Mouse (Mus musculus): ENCODE measurements around the gene Bola1. TPM values are rescaled to one million over a fixed set of nuclear protein-coding genes. Genes with fewer than 3 reads are reported as not detected.
A peak's percentile ranks its signal among the peaks of the same experiment; 100 is the strongest.
"Not testable (repeated sequence)": the region's sequence is repeated elsewhere in the genome, so short reads cannot be mapped to it uniquely, and the experiment has no call there.

Bola1 gene
- polyA plus RNA-seq, 1 experiment from 2014 or later: 62.8 TPM

DNA sequence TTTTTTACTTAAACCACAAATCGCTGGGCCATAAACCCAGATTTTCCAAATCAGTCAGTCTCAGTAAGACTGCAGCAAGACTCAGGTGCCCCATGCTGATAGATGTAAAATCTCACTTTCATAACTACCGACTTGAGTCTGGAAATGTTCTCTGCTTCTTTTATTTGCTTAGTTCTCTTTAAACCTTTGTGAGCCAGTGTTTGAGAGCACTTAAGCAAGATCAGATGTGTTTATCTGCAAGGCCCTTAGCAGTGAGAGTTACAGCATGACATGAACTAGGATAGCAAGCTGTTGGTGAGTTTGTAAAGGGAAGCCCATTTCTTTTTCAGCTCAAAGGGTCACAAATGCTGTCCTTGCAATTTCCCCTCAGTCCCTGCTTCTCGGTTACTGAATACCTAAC is 37.7 kb upstream of the Bola1 start:
- H3K27me3 ChIP-seq (ENCODE audit: insufficient read depth, poor library complexity, severe bottlenecking): no peaks in the 10 kb centered on the region
- H3K27ac ChIP-seq: no peak overlapping the region
- DNase-seq (ENCODE audit: low spot score): no peak
- peaks cover 20% of the 10 kb centered on the region for H3K4me1 ChIP-seq
- H3K4me3 ChIP-seq: no peak overlapping the region
- H3K36me3 ChIP-seq: no peaks in the 10 kb centered on the region
- no peaks in the 10 kb centered on the region for H3K9me3 ChIP-seq
- WGBS: 72% methylated on average over 3 of the region's 3 CpGs

DNA sequence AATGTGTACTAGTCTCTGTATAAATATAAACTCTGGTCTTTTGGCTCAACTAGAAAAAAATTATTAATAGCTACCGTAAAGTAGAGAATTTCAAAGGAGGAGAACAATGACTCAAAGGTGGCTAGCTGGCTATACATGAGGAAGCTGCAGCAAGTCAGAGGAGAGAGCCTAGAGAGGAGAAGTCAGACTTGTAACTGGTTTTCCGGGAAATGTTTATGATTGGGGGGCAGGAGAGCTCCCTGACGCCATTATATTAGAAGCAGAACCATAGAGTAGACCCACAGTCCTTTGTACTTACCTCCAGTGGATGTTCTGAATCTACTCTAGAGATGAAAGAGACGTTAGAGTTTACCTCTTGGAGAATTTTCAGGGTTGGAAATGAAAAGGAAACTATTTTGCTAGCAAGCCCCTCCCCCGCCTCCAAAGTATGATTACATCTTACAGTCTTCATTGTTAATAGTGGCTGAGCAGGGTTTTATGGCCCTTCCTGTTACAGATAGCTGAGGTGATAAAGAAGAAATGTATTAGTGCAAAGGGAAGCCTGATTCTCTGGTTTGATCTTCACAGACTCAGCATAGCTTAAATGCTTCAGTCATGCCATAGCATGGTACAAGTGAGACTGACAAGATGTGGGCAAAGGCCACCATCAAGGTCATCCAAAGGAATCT is 36.6 kb upstream of the Bola1 start:
- H3K27ac ChIP-seq: no peak overlapping the region
- H3K27me3 ChIP-seq (ENCODE audit: insufficient read depth, poor library complexity, severe bottlenecking): no peaks in the 10 kb centered on the region
- 76% methylated on average over 5 of the region's 5 CpGs for WGBS
- no peaks in the 10 kb centered on the region for H3K9me3 ChIP-seq
- H3K4me1 ChIP-seq: peaks cover 13% of the 10 kb centered on the region
- no peak overlapping the region for H3K4me3 ChIP-seq
- DNase-seq (ENCODE audit: low spot score): no peak
- no peaks in the 10 kb centered on the region for H3K36me3 ChIP-seq

DNA sequence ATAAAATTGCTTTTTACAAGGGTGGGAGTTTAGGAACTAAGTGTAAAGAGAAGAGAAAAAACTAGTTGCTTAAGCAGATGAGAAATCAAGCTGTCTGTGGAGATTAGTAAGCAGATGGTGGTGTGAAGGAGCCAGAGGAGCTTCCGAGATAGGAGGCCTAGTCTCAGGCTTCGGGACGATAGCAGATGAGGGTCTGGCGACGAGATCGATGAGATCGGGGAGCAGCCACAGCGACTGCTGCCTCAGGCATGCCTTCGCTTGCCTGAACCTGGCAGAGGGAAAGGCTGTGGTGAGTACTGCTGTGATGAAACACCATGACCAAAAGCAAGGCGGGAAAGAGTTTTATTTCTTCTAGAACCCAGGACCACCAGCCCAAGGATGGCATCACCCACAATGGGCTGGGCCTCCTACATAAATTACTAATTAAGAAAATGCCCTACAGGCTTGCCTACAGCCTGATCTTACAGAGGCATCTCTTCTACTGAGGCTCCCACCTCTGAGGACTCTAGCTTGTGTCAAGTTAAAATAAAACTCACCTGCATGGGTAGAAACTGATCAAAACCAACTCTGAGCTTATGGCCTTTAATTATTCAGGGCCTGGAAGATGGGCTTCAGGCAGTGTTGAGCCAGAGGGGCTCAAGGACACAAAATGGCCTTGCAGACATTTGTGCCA is 35.3 kb upstream of the Bola1 start:
- DNase-seq (ENCODE audit: low spot score): peak; percentile 88
- 25% methylated on average over 10 of the region's 10 CpGs for WGBS
- Histone ChIP-seq H3K9me3 (no peaks in the 10 kb centered on the region), H3K4me1 (peaks cover 20% of the 10 kb centered on the region), H3K27ac (peak overlapping the region; percentile 69), H3K4me3 (peak overlapping the region; percentile 17; the same call in 1 of the 2 replicates), H3K27me3 (ENCODE audit: insufficient read depth, poor library complexity, severe bottlenecking) (no peaks in the 10 kb centered on the region), H3K36me3 (no peaks in the 10 kb centered on the region)

GRCm38 (mm10) chr3:96251787-96252186 is 32.3 kb upstream of the Bola1 start:
- peaks cover 40% of the 10 kb centered on the region for H3K4me1 ChIP-seq
- 87% methylated on average over 3 of the region's 3 CpGs for WGBS

GRCm38 (mm10) chr3:96250890-96251289 is 31.4 kb upstream of the Bola1 start:
- Histone ChIP-seq H3K36me3 (no peaks in the 10 kb centered on the region), H3K9me3 (no peaks in the 10 kb centered on the region), H3K27me3 (ENCODE audit: insufficient read depth, poor library complexity, severe bottlenecking) (no peaks in the 10 kb centered on the region), H3K4me1 (peaks cover 34% of the 10 kb centered on the region), H3K27ac (no peak overlapping the region), H3K4me3 (no peak overlapping the region)
- DNase-seq (ENCODE audit: low spot score): no peak
- 71% methylated on average over 3 of the region's 3 CpGs for WGBS

More at GRCm38 (mm10) chr3:96251787-96252186, 32.3 kb upstream of the Bola1 start:
- no peaks in the 10 kb centered on the region for H3K27me3 ChIP-seq (ENCODE audit: insufficient read depth, poor library complexity, severe bottlenecking)
- H3K36me3 ChIP-seq: no peaks in the 10 kb centered on the region
- H3K27ac ChIP-seq: no peak overlapping the region
- DNase-seq (ENCODE audit: low spot score): no peak
- H3K9me3 ChIP-seq: no peaks in the 10 kb centered on the region
- H3K4me3 ChIP-seq: no peak overlapping the region

- Histone ChIP-seq H3K36me3 (no peaks in the 10 kb centered on the region), H3K4me3 (peak overlapping the region; percentile 59; the same call in 1 of the 2 replicates), H3K4me1 (peaks cover 34% of the 10 kb centered on the region), H3K9me3 (no peaks in the 10 kb centered on the region), H3K27me3 (ENCODE audit: insufficient read depth, poor library complexity, severe bottlenecking) (no peaks in the 10 kb centered on the region), H3K27ac (peak overlapping the region; percentile 64)
- 45% methylated on average over 4 of the region's 4 CpGs for WGBS
- DNase-seq (ENCODE audit: low spot score): no peak
Measured at GRCm38 (mm10) chr3:96249034-96249345, 29.5 kb upstream of the Bola1 start.

- Histone ChIP-seq H3K4me1 (peaks cover 39% of the 10 kb centered on the region), H3K36me3 (no peaks in the 10 kb centered on the region), H3K4me3 (peak overlapping the region; percentile 59), H3K9me3 (no peaks in the 10 kb centered on the region), H3K27me3 (ENCODE audit: insufficient read depth, poor library complexity, severe bottlenecking) (no peaks in the 10 kb centered on the region), H3K27ac (peak overlapping the region; percentile 87)
- 40% methylated on average over 6 of the region's 6 CpGs for WGBS
- DNase-seq (ENCODE audit: low spot score): no peak
Measured at GRCm38 (mm10) chr3:96248141-96249033, 28.9 kb upstream of the Bola1 start.

DNA sequence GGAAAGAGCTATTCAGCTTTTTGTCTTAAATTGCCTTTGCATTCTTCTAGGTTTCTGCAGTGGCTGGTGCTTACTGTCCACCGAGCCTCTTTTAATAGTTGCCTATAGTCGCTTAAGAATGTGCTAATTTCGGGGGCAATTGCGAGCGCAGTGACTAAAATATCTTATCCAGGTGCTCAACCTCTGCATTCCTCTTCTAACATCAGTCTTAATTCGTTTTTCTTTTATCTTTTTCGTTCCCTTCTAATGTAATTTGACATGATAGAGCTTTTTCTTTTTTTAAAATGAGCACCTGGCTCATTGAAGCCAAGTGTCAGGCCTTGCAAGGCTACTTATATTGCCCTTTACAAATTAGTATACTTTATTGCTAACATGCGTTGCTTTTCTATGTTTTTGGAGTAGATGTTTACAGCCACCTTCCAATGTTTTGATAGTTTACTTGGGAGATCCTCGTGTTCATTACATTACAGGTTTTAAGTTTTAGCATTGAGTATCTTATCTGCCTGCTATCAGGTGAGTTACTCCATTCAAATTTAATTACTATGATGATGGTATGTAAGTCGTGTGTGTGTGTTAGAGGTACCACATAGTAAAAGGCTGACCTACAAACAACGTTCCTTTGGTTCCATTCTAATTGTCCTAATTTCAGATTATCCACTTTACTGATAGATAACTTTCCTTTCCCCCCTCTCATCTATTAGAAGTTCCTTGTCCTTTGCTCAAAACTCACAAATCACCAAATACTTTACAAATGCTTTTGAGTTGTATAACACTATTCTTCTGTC is 28.0 kb upstream of the Bola1 start:
- Histone ChIP-seq H3K27me3 (ENCODE audit: insufficient read depth, poor library complexity, severe bottlenecking) (no peaks in the 10 kb centered on the region), H3K4me1 (peaks cover 39% of the 10 kb centered on the region), H3K4me3 (peak overlapping the region; percentile 59), H3K36me3 (no peaks in the 10 kb centered on the region), H3K9me3 (no peaks in the 10 kb centered on the region), H3K27ac (peak overlapping the region; percentile 87)
- no peak for DNase-seq (ENCODE audit: low spot score)
- WGBS: 5% methylated on average over 11 of the region's 11 CpGs

DNA sequence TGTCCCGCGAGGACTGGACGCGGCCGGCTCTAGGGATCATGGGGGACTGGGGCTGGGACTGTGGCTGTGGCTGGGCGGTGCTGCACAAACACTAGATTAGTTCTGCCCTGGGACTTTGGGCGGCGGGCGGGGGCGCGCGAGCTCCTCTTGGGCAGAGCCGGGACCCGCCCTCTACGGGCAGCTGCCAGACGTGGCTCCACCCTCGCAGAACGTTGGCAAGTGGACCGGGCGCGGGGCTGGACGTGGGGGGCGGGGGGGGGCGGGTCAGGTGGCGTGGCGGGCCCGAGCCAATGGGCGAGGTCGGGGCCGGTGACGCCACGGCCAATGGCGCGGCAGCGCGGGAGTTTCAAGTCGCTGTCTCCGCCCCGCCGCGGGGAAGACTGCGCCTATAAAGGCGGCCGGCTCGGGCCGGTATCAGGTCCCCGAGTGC is 26.9 kb upstream of the Bola1 start, which contains the start of gene Hist2h3c1:
TSS of gene Hist2h3c1 (plus strand) at position 259 of the 430 bp plus-strand sequence.
- 0% methylated on average over 10 of the region's 47 CpGs for WGBS
- Histone ChIP-seq H3K4me1 (peaks cover 39% of the 10 kb centered on the region), H3K4me3 (peak within 1 kb of the TSS; percentile 59), H3K27ac (peak within 1 kb of the TSS; percentile 87)
- not testable (repeated sequence) for H3K36me3 ChIP-seq; DNase-seq (ENCODE audit: low spot score); H3K9me3 ChIP-seq; H3K27me3 ChIP-seq (ENCODE audit: insufficient read depth, poor library complexity, severe bottlenecking)

DNA sequence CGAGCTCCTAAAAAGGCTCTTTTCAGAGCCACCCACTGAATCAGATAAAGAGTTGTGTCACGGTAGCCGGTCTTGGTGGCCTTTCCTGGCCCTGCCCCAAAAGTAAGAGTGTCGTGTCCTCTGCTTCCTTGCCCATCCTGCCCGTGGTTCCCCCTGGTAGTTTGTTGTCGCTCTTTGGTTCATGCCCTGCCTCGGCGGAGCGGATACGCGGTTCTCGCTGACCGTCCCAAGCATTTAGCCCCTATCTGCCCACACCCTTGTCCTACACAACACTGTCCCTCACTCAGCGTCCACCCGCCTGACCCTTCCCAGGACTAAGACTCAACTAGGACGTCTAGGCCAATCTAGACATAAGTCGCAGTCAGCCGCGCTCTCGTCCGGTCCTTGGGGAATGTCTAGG is 26.5 kb upstream of the Bola1 start:
- Histone ChIP-seq H3K4me3 (peak overlapping the region; percentile 35; the same call in 1 of the 2 replicates), H3K4me1 (peaks cover 39% of the 10 kb centered on the region), H3K27ac (peak overlapping the region; percentile 72; the same call in 1 of the 2 replicates)
- DNase-seq (ENCODE audit: low spot score); H3K27me3 ChIP-seq (ENCODE audit: insufficient read depth, poor library complexity, severe bottlenecking); H3K9me3 ChIP-seq; H3K36me3 ChIP-seq: not testable (repeated sequence)
- under 1% methylated on average over 10 of the region's 21 CpGs for WGBS

DNA sequence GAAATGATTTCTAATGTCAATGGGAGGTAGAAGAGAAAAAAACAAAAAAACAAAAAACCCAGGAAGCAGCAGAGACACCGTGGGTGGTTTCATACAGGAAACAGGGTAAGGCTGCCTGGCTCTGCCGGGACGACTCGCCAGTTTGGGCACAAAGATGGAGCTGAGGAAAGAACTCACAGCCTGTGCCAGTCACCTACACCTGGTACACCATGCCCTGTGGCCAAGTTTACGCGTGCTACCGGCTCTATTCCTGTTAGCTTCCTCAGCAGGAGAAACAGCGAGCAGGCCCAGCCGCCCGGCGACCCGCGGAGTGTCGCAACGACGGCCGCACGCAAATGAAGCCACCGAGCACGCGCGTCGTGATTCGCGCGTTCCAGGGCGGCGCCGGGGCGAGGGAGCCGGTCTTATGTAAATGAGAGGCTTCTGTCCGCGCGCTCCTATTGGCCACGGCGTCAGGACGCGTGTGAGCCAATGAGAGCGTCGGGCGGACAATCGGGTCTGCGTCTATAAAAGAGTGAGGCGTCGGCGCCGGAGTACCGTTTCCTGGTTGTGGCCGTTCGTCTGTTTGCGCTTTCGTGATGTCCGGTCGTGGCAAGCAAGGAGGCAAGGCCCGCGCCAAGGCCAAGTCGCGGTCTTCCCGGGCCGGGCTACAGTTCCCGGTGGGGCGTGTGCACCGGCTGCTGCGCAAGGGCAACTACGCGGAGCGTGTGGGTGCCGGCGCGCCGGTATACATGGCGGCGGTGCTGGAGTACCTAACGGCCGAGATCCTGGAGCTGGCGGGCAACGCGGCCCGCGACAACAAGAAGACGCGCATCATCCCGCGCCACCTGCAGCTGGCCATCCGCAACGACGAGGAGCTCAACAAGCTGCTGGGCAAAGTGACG is 25.7 kb upstream of the Bola1 start, which contains the start of gene Hist2h2aa1:
TSS of gene Hist2h2aa1 (plus strand) at position 495 of the 884 bp plus-strand sequence.
- H3K36me3 ChIP-seq; H3K9me3 ChIP-seq; H3K27me3 ChIP-seq (ENCODE audit: insufficient read depth, poor library complexity, severe bottlenecking): not testable (repeated sequence)
- Histone ChIP-seq H3K4me1 (peaks cover 37% of the 10 kb centered on the region), H3K27ac (peak within 1 kb of the TSS; percentile 95), H3K4me3 (peak within 1 kb of the TSS; percentile 59)
- peak; percentile 93 for DNase-seq (ENCODE audit: low spot score)
- WGBS: under 1% methylated on average over 43 of the region's 88 CpGs

Measured in heart, embryonic 10.5 days (tissue).